Mouse (Mus musculus) small intestine, adult 2 months (tissue): ENCODE results near the gene Pdcd7.

Experiments
- CTCF ChIP-seq: fragments of 200-500 bp; IDR thresholded peaks from 2 replicates; pipeline ENCODE4 v1.5.1; 2012; ENCODE audit warnings: low read depth, mild to moderate bottlenecking, control low read depth, inconsistent platforms, low read length, moderate library complexity, mixed read lengths; ENCODE audit not compliant: insufficient replicate concordance, insufficient read length; ENCODE audit errors: extremely low read depth
- POLR2A ChIP-seq: fragments of 200-500 bp; IDR thresholded peaks from 2 replicates; pipeline ENCODE4 v1.6.1; 2012; ENCODE audit warnings: low read depth, mild to moderate bottlenecking, control low read depth, inconsistent platforms, low read length, moderate library complexity

- TF ChIP-seq CTCF (no peak), POLR2A (no peak)
These were observed 19.9 kb upstream of the Pdcd7 start for GRCm38 (mm10) chr9:65325971-65326370.
